Mouse (Mus musculus): ENCODE measurements around the gene Mrpl32.

DNA sequence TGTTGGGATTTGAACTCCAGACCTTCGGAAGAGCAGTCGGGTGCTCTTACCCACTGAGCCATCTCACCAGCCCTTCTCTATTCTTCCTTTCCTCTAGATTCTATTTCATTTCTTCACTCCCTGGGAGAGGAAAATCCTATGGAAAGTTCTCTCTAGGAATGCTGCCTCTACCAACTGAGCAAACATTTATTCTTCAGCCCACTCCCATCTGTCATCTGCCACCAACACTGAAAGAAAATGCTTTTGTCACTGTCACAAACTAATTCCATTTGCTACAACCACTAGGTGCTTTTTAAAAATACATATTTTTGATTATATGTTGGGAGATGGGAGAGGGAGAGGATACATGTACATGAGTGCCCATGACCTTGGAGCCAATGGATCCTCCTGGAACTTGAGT, 10.2 kb downstream of the Mrpl32 start:
- TF ChIP-seq CTCF (conservative IDR thresholded peaks at IDR 0.05; ENCODE audit: low read length) (no peak), POU5F1 (IDR thresholded peaks at IDR 0.05; ENCODE audit: borderline replicate concordance, low read length) (no peak)
